Mouse (Mus musculus) midbrain, embryonic 13.5 days (tissue): ENCODE measurements around the gene Nrd1. TPM values are rescaled to one million over a fixed set of nuclear protein-coding genes. Genes with fewer than 3 reads are reported as not detected.

Experiments
- ATAC-seq: fragments of 200-750 bp; cut with Nextera tagmentation; 2 replicates; pipeline ENCODE4 v1.8.0; 2017; ENCODE audit warnings: mild to moderate bottlenecking, moderate TSS enrichment, moderate library complexity
- H3K27ac ChIP-seq: fragments of 300-500 bp; sonication (generic); 2 replicates; pipeline ENCODE4 v1.5.1; 2015; ENCODE audit warnings: inconsistent platforms, mild to moderate bottlenecking, moderate library complexity
- H3K27me3 ChIP-seq: fragments of 300-500 bp; sonication (generic); 2 replicates; pipeline ENCODE4 v1.6.1; 2015; ENCODE audit warnings: mild to moderate bottlenecking, inconsistent platforms
- H3K36me3 ChIP-seq: fragments of 300-500 bp; sonication (generic); 2 replicates; pipeline ENCODE4 v1.6.1; 2015; ENCODE audit warnings: mild to moderate bottlenecking, inconsistent platforms
- H3K4me1 ChIP-seq: fragments of 300-500 bp; sonication (generic); replicated peaks from 2 replicates; pipeline ENCODE4 v1.6.1; 2015; ENCODE audit warnings: inconsistent platforms
- H3K4me2 ChIP-seq: fragments of 300-500 bp; sonication (generic); replicated peaks from 2 replicates; pipeline ENCODE4 v1.6.1; 2015; ENCODE audit warnings: moderate library complexity, mild to moderate bottlenecking, inconsistent platforms
- H3K4me3 ChIP-seq: fragments of 300-500 bp; sonication (generic); replicated peaks from 2 replicates; pipeline ENCODE4 v1.5.1; 2015; ENCODE audit warnings: mild to moderate bottlenecking, inconsistent platforms
- H3K9ac ChIP-seq: fragments of 300-500 bp; sonication (generic); replicated peaks from 2 replicates; pipeline ENCODE4 v1.6.1; 2015; ENCODE audit warnings: mild to moderate bottlenecking, inconsistent platforms
- H3K9me3 ChIP-seq: fragments of 300-500 bp; sonication (generic); 2 replicates; pipeline ENCODE4 v1.6.1; 2016; ENCODE audit warnings: mild to moderate bottlenecking, inconsistent platforms
- WGBS: fragments of 180-500 bp; shearing (Covaris S2); methylation state at CpG from one replicate; pipeline ENCODE4 v1.1.7; 2015; 5-methylcytosine and 5-hydroxymethylcytosine counted together
- polyA plus RNA-seq: library from polyadenylated mRNA; unstranded; fragments of >200 nt; fragmentation: Nextera tagmentation; extraction: Ambion mirVana; gene quantifications from 2 replicates; pipeline ENCODE4 v1.2.1, GENCODE M21; 2015

Gene Nrd1
- polyA plus RNA-seq, 1 experiment from 2014 or later, result 85.2 TPM

DNA sequence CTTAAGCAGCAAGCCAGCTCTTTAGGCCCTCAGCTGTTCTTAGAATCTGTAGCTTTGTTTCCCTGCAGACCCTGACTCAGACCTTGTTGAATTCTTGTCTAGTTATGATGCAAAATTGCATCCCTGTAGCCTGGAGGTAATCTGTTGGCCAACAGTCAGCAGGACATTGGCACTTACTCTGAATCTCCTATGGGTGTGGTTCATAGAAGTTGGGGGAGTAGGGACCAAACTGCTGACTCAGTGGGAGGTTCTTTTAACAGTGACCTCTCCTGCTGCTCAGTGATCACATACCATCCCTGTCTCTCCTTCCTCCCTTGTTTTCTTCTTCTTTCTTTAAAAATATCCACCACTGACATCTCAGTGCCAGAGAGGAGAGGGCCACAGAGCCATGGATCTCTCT lies 10.4 kb upstream of the Nrd1 start:
- H3K9ac ChIP-seq, result no peak overlapping the region
- H3K4me1 ChIP-seq, result no peaks in the 10 kb centered on the region
- no peak overlapping the region for H3K27ac ChIP-seq
- no peaks in the 10 kb centered on the region for H3K27me3 ChIP-seq
- no peak for ATAC-seq
- no peak overlapping the region for H3K4me2 ChIP-seq
- H3K4me3 ChIP-seq, result no peak overlapping the region
- H3K9me3 ChIP-seq, result no peaks in the 10 kb centered on the region
- H3K36me3 ChIP-seq, result no peaks in the 10 kb centered on the region

DNA sequence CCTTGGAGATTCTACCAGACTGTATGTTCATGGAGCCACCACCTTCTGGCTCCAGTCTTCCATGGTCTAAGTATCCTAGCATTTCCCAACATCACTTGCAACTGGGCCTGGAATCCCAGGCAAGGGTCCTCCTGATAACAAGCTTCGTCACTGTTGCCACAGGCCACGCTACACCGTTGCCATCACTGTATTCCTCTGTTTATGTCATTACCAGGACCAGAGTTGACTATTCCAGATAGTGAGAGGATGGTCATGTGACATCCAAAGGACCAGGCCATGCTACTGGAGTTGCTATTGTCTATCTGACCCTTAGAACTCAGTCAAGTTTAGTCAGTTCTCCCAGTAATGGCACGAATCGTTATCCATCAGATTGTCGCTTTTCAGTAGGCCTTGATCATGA lies 9.9 kb upstream of the Nrd1 start:
- Histone ChIP-seq H3K36me3 (no peaks in the 10 kb centered on the region), H3K4me1 (no peaks in the 10 kb centered on the region)

DNA sequence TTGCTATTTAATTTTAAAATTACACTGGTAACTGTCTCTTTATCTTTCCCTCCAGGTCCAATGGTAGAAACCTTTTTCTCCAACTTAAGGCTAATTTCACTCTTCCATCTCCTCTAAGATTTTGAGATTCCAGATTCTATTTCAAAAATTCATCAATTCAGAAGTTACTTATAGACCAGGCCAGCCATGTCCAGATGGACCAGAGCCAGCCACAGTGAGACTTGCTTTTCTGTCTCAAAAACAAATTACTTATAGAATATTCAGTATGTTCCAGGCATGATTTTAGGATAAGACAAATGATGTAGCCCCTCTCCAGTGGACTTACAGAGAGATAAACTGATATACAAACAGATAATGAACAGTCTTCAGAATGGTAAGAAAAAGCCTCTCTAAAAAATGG lies 8.6 kb upstream of the Nrd1 start:
- Histone ChIP-seq H3K27me3 (no peaks in the 10 kb centered on the region; the same call in 1 of the 2 replicates), H3K4me3 (no peak overlapping the region), H3K27ac (no peak overlapping the region), H3K4me1 (no peaks in the 10 kb centered on the region), H3K9me3 (no peaks in the 10 kb centered on the region), H3K36me3 (no peaks in the 10 kb centered on the region), H3K4me2 (no peak overlapping the region), H3K9ac (no peak overlapping the region)
- ATAC-seq, result no peak

More for the DNA sequence above, 9.9 kb upstream of the Nrd1 start:
- ATAC-seq, result no peak
- H3K9me3 ChIP-seq, result no peaks in the 10 kb centered on the region
- WGBS, result 93% methylated on average over 6 of the region's 6 CpGs
- H3K4me3 ChIP-seq, result no peak overlapping the region
- H3K4me2 ChIP-seq, result no peak overlapping the region
- H3K27me3 ChIP-seq, result no peaks in the 10 kb centered on the region
- H3K9ac ChIP-seq, result no peak overlapping the region
- no peak overlapping the region for H3K27ac ChIP-seq

DNA sequence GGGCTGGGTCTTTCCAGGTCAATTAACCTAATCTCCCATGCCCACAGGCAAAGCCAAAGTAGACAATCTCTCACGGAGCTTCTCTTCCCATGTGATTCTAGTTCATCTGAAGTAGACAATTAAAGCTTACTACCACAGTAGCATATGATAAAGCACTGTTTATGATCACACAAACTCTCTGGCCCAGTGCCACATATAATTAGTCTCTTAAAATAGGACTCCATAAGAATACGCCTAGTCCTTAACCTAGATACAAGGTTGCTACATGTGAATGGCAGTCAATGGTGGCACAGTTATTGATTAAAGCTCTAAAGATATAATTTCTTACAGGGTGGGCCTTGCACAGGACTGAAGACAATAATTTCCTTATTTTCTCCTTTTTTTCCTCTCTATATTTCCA lies 7.5 kb upstream of the Nrd1 start:
- H3K4me2 ChIP-seq, result no peak overlapping the region
- H3K27ac ChIP-seq, result no peak overlapping the region
- H3K4me1 ChIP-seq, result no peaks in the 10 kb centered on the region
- ATAC-seq, result no peak
- H3K36me3 ChIP-seq, result no peaks in the 10 kb centered on the region
- no peak overlapping the region for H3K9ac ChIP-seq
- no peak overlapping the region for H3K4me3 ChIP-seq
- 56% methylated on average over 2 of the region's 2 CpGs for WGBS
- no peaks in the 10 kb centered on the region; the same call in 1 of the 2 replicates for H3K27me3 ChIP-seq
- H3K9me3 ChIP-seq, result no peaks in the 10 kb centered on the region

DNA sequence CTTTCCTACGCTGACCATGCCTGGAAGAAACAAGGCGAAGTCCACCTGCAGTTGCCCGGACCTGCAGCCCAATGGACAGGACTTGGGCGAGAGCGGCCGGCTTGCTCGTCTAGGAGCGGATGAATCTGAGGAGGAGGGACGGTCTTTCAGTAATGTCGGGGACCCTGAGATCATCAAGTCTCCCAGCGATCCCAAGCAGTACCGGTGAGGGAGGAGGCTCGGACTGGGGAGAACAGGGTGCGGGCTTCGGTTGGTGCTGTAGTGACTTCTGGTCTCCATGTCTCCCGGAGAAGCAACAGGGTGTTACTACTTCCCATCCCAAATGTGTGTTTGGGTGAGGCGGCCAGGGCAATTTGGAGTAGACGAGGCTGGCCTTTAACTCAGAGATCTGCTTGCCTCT lies 506 bp downstream of the Nrd1 start:
- WGBS, result under 1% methylated on average over 18 of the region's 18 CpGs
- Histone ChIP-seq H3K27me3 (no peaks in the 10 kb centered on the region; the same call in 1 of the 2 replicates), H3K4me3 (peak overlapping the region; percentile 90), H3K4me1 (peaks cover 34% of the 10 kb centered on the region), H3K9ac (peak overlapping the region; percentile 91), H3K27ac (peak overlapping the region; percentile 88), H3K9me3 (no peaks in the 10 kb centered on the region), H3K4me2 (peak overlapping the region; percentile 82), H3K36me3 (0 out of 2 replicates have a peak, but pooled peaks cover 5% of the 10 kb centered on the region)
- no peak; the same call in 1 of the 2 replicates for ATAC-seq

DNA sequence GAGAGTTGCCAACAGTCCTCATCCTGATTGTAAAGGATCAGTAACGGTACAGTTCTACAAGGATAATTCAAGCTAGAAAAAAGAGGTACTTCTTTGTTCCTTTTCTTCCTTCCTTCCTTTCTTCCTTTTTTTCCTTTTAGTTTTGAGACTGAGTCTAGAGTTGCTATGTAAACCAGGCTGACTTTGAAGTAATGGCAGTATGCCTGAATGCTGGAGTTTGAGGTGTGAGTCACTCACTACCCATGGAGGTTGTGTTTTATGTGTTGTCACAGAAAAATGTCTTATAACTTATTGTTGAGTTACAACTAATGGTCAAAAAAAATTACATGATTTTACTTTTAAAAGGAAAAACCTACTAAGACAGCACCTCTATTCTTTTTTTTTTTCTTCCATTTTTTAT lies 7.6 kb downstream of the Nrd1 start:
- 93% methylated on average over 1 of the region's 1 CpGs for WGBS
- Histone ChIP-seq H3K4me3 (no peak overlapping the region), H3K36me3 (peaks cover 16% of the 10 kb centered on the region; the same call in 1 of the 2 replicates), H3K9me3 (no peaks in the 10 kb centered on the region), H3K27me3 (no peaks in the 10 kb centered on the region), H3K4me1 (peaks cover 9% of the 10 kb centered on the region), H3K27ac (no peak overlapping the region), H3K9ac (no peak overlapping the region), H3K4me2 (no peak overlapping the region)
- no peak for ATAC-seq

DNA sequence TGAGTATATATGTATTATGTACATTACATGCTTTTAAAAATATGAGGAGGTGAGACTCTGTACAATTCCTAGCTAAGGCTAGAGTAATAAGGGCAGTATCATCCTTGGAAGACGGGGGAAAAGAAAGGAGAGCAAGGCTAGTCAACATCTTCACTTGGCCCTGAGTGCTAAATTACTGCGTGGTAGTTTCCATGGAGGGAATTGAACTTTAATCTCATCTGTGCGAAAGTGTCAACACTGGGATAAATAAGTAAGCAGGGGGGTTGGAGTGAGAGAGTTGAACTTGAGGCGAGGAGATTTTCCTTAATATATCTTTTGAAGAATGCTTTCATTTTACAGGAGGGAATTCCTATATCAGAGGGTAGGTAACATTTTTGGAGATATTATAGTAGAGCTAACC lies 13.6 kb downstream of the Nrd1 start:
- H3K4me3 ChIP-seq, result no peak overlapping the region
- no peaks in the 10 kb centered on the region for H3K9me3 ChIP-seq
- no peaks in the 10 kb centered on the region for H3K27me3 ChIP-seq
- H3K36me3 ChIP-seq, result peaks cover 26% of the 10 kb centered on the region
- H3K9ac ChIP-seq, result no peak overlapping the region
- no peak overlapping the region for H3K4me2 ChIP-seq
- WGBS, result 95% methylated on average over 4 of the region's 4 CpGs
- no peak for ATAC-seq
- H3K4me1 ChIP-seq, result no peaks in the 10 kb centered on the region
- no peak overlapping the region for H3K27ac ChIP-seq

DNA sequence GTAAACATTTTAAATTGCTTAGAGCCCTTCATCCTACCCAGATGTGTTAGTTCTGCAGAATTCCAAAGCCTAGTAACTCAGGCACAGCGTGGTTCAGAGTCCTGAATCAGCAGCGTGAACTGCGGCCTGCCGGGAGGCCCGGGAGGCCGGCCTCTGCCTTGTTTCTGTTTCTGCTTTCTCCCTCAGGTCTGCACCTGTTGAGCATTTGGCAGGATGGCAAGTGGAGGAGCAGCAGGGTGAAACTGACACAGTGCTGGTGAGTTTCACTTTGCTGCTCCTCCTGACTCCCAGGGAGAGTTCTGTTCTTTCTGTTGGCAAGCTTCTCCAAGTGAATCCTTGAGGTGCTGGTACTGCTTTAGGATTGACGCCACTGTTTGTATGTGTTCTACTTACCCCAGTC lies 17.0 kb downstream of the Nrd1 start:
- ATAC-seq, result no peak
- Histone ChIP-seq H3K4me1 (no peaks in the 10 kb centered on the region), H3K36me3 (peaks cover 28% of the 10 kb centered on the region), H3K27me3 (no peaks in the 10 kb centered on the region), H3K9me3 (no peaks in the 10 kb centered on the region), H3K9ac (no peak overlapping the region), H3K4me2 (no peak overlapping the region), H3K27ac (no peak overlapping the region), H3K4me3 (no peak overlapping the region)
- 67% methylated on average over 7 of the region's 7 CpGs for WGBS

DNA sequence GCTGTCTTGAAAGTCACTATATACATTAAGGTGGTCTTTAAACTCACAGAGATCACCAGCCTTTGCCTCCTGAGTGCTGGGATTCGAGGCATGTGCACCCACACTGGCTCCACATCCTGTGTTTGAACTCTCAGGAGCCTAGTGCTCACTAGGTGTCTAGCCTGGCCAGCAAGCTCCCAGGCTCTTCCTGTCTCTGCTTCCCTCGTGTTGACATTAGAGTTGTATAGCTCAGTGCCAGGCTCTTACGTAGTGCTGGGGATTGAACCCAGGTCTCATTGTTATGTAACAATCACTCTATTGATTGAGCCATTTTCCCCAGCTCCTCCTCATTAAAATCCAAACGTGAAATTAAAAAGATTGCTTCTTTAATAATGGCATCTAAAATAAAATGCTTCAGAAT lies 18.8 kb downstream of the Nrd1 start:
- Histone ChIP-seq H3K4me1 (no peaks in the 10 kb centered on the region), H3K4me3 (no peak overlapping the region), H3K4me2 (no peak overlapping the region), H3K36me3 (peaks cover 24% of the 10 kb centered on the region), H3K27me3 (no peaks in the 10 kb centered on the region), H3K27ac (no peak overlapping the region), H3K9ac (no peak overlapping the region), H3K9me3 (no peaks in the 10 kb centered on the region)
- ATAC-seq, result no peak
- WGBS, result 68% methylated on average over 4 of the region's 4 CpGs

DNA sequence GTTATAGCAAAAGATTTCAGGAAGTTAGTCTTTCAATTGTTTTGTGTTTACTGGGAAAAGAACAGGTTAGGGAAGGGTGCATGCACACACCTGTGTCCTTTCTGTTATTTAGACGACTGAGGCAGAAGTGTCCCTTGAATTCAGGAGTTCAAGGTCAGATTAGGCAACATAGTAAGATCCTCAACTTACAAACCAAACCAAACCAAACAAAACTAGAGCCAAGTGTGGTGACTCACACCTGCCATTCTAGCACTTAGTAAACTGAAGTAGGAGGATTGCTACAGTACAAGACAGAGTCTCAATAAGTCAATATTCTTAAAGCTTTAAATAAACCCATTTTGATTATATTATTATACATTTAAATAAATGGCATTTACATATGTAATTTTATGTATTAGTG lies 21.5 kb downstream of the Nrd1 start:
- Histone ChIP-seq H3K36me3 (peaks cover 38% of the 10 kb centered on the region), H3K4me1 (no peaks in the 10 kb centered on the region), H3K9me3 (no peaks in the 10 kb centered on the region), H3K4me2 (no peak overlapping the region), H3K4me3 (no peak overlapping the region), H3K27me3 (no peaks in the 10 kb centered on the region), H3K9ac (no peak overlapping the region), H3K27ac (no peak overlapping the region)
- 89% methylated on average over 1 of the region's 1 CpGs for WGBS
- ATAC-seq, result no peak

DNA sequence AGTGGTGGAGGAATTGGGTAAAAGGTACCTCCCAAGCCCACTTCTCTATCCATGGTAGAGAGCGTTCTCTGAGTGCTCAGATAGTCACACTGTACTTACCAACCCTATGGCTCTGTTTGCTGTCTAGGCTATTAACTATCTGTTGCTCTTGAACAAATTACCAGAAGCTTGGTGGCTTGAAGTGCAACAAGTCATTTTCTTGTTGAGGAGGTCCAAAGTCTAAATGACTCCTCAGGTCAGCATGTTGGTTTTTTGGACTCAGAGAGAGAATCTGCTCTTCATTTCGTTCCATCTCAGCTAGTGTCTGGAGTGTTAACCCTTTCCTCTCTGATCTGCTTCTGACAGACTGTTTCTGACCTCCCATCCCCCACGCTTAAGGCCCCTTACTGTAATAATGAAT lies 24.6 kb downstream of the Nrd1 start:
- Histone ChIP-seq H3K36me3 (peaks cover 40% of the 10 kb centered on the region), H3K4me1 (no peaks in the 10 kb centered on the region), H3K9ac (no peak overlapping the region), H3K27me3 (no peaks in the 10 kb centered on the region), H3K4me2 (no peak overlapping the region), H3K9me3 (no peaks in the 10 kb centered on the region), H3K27ac (no peak overlapping the region), H3K4me3 (no peak overlapping the region)
- 54% methylated on average over 3 of the region's 3 CpGs for WGBS
- ATAC-seq, result no peak

DNA sequence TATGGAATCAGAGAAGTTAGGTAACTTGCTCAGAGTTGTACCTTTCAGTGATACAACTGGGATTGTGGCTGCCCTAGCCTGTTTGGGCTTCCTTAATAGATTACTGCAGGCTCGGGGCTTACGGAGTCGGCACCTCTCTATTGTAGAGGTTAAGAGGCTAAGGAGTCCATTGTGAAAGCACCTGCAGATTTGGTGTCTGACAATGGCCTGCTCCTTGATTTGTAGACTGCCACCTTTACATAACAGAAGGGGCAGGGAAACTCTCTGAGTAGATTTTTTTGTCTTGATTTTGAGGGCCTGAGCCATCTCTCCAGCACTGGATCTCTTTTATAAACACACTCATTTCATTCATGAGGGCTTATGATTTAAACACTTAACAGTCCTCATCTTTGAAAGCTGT lies 26.1 kb downstream of the Nrd1 start:
- 24% methylated on average over 3 of the region's 3 CpGs for WGBS
- Histone ChIP-seq H3K27ac (no peak overlapping the region), H3K4me1 (no peaks in the 10 kb centered on the region), H3K4me3 (no peak overlapping the region), H3K4me2 (no peak overlapping the region), H3K9ac (no peak overlapping the region), H3K27me3 (no peaks in the 10 kb centered on the region), H3K36me3 (peaks cover 48% of the 10 kb centered on the region), H3K9me3 (no peaks in the 10 kb centered on the region)
- ATAC-seq, result no peak

DNA sequence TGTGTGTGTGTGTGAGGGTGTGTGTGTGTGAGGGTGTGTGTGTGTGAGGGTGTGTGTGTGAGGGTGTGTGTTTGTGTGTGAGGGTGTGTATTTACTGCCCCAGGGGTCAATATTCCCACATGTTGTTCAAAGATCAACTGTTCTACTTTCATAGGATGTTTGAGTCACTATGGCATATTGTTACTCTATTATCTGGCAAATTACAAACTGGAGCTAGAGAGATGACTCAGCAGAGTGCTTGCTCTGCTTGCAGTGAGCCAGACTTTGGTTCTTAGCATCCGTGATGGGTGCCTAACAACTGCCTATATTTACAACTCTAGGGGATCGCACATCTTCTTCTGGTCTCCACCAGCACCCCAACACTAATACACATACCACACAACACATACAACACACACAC lies 29.4 kb downstream of the Nrd1 start:
- Histone ChIP-seq H3K4me2 (no peak overlapping the region), H3K9ac (no peak overlapping the region), H3K9me3 (no peaks in the 10 kb centered on the region), H3K4me1 (no peaks in the 10 kb centered on the region), H3K36me3 (peaks cover 59% of the 10 kb centered on the region), H3K27ac (no peak overlapping the region), H3K4me3 (no peak overlapping the region), H3K27me3 (no peaks in the 10 kb centered on the region)
- WGBS, result 98% methylated on average over 2 of the region's 2 CpGs
- no peak for ATAC-seq
